Mouse (Mus musculus): ENCODE data around the gene Enam. TPM values are rescaled to one million over a fixed set of nuclear protein-coding genes. Genes with fewer than 3 reads are reported as not detected.

Enam gene
- not detected in 2 replicates for polyA plus RNA-seq (2015; fragmentation: Nextera tagmentation; extraction: Ambion mirVana)

GRCm38 (mm10) chr5:88487675-88488074, at the start of gene Enam:
TSS of gene Enam (plus strand) at chr5:88487975.

DNA sequence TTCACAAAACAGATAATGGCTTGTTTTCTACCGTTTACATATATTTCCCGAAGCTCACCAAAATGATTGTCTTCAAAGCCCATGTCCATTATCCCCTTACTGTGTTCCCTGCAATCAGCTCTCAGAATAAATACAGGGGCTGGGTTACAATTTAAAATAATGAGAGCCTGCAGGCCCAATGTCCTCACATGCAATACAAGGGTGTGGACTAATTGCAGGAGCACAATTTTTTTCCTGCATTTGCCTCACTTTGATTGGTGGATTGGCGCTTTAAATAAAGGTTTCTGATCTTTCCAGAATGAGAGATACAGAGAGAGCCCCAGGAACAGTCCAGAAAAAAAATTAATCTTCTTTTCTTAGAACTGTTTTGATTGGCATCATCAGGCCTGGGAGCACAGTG, 32.1 kb upstream of the Enam start, which contains the start of gene Ambn:
Ambn (plus strand) TSS at position 301 of the 400 bp plus-strand sequence.

DNA sequence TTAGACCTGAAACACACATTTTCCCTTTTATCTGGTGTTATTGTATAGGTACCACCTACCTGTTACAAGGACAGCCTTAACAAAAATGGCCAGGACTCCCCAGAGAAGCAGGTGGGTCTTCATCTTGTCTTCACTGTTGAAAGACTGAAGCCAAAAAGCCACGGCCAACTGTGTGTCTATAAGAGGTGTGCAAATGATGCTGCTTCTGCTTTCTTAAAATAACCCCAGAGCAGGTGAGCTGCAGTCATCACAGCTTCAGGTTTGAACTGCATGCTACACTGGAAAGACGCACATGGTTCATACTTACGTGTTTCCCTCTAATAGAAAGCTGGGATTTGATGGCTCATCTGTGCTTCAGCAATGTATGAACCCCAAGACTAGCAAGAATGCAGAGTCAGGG, 39.9 kb downstream of the Enam start, which contains the start of gene Jchain:
Jchain (minus strand) TSS at position 235 of the 400 bp plus-strand sequence.

DNA sequence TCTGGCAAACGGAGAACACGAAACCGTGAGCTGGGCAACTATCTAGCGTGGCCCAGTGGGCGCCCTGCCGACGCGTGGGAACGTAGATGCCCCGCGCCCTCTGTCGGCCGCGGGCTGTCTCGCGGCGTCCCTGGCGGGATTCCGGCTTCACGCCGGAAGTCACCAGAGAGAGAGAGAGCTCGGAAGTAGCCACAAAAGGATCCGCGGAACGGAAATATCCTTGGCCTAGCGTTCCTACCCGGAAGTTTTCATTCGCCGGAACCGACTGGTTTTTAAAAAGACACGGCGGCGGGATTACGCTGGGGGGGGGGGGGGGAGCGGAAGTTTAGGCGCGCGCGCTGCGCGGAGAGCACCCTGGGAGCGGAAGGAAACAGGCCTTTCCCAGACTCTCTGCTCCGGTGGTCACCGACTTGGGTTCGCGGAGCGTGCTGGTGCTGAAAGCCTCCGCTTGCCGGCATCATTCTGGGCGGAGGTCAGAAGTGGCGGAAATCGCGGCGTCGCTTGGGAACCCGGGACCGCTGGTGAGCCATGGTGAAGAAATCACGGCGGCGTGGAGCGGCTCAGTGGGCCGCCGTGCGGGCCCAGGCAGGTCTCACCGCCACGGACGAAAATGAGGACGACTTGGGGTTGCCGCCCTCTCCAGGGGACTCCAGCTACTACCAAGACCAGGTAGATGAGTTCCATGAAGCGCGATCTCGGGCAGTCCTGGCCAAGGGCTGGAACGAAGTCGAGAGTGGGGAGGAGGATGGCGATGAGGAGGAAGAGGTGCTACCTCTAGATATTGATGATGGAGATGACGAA, 66.5 kb downstream of the Enam start, which contains the start of gene Utp3:
Utp3 (plus strand) TSS at position 377 of the 801 bp plus-strand sequence.

Other genes starting within 250 kb of the Enam start
- gene Gm7714, start 219.1 kb upstream of the Enam start, polyA plus RNA-seq (2015; fragmentation: Nextera tagmentation; extraction: Ambion mirVana) = not detected in 2 replicates
- not detected in 2 replicates for gene Prol1, start 170.7 kb upstream of the Enam start, polyA plus RNA-seq (2015; fragmentation: Nextera tagmentation; extraction: Ambion mirVana)
- not detected in 2 replicates for gene Amtn, start 111.9 kb upstream of the Enam start, polyA plus RNA-seq (2015; fragmentation: Nextera tagmentation; extraction: Ambion mirVana)
- gene Ambn, start 32.0 kb upstream of the Enam start, polyA plus RNA-seq (2015; fragmentation: Nextera tagmentation; extraction: Ambion mirVana) = not detected in 2 replicates
- 0.15 and 0.39 TPM in 2 replicates for gene Jchain, start 39.9 kb downstream of the Enam start, polyA plus RNA-seq (2015; fragmentation: Nextera tagmentation; extraction: Ambion mirVana)
- 38.0 and 43.7 TPM in 2 replicates for gene Utp3, start 66.5 kb downstream of the Enam start, polyA plus RNA-seq (2015; fragmentation: Nextera tagmentation; extraction: Ambion mirVana)
- gene Rufy3, start 77.1 kb downstream of the Enam start, polyA plus RNA-seq (2015; fragmentation: Nextera tagmentation; extraction: Ambion mirVana) = 165 and 171 TPM in 2 replicates
- 55.3 and 61.8 TPM in 2 replicates for gene Grsf1, start 188.2 kb downstream of the Enam start, polyA plus RNA-seq (2015; fragmentation: Nextera tagmentation; extraction: Ambion mirVana)
- 6.1 and 6.4 TPM in 2 replicates for gene Mob1b, start 232.9 kb downstream of the Enam start, polyA plus RNA-seq (2015; fragmentation: Nextera tagmentation; extraction: Ambion mirVana)

Data from neural tube, postnatal 0 days (tissue).